Mouse (Mus musculus): ENCODE data around the gene Samd1.

DNA sequence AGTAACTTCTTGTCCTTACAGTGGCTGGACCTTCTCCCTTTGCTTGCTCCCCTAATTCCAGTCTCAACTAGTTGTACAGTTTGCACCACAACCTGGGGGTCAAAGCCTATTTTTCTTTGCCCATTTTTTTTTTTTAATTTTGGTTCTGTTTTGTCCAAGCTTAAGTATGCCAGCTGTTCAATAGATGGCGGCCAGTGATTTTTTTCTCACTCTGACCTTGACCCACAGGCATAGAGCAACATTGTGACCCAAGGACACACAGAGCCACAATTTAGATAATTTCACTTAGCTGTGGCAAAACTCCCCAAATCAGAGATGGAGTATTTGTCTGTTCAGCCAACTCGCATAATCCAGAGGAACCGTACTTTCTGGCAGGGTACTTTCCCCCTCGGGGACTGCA lies 26.4 kb upstream of the Samd1 start:
- TF ChIP-seq CTCF (IDR thresholded peaks at IDR 0.05; ENCODE audit: low read depth, low read length), result no peak
- no peak for TF ChIP-seq POLR2A (IDR thresholded peaks at IDR 0.05; ENCODE audit: extremely low read depth, insufficient read depth, low read length)

Measured in liver, adult 2 months (tissue).